Mouse (Mus musculus) mature B cell (primary cell): ENCODE results near the gene Nr4a1.

ENCODE experiments used
- in situ Hi-C: fragments of 300-500 bp; cut with MboI; formaldehyde crosslinking; loops from 2 replicates; pipeline ENCODE4 v1.14.3; 2019

Gene Nr4a1

DNA sequence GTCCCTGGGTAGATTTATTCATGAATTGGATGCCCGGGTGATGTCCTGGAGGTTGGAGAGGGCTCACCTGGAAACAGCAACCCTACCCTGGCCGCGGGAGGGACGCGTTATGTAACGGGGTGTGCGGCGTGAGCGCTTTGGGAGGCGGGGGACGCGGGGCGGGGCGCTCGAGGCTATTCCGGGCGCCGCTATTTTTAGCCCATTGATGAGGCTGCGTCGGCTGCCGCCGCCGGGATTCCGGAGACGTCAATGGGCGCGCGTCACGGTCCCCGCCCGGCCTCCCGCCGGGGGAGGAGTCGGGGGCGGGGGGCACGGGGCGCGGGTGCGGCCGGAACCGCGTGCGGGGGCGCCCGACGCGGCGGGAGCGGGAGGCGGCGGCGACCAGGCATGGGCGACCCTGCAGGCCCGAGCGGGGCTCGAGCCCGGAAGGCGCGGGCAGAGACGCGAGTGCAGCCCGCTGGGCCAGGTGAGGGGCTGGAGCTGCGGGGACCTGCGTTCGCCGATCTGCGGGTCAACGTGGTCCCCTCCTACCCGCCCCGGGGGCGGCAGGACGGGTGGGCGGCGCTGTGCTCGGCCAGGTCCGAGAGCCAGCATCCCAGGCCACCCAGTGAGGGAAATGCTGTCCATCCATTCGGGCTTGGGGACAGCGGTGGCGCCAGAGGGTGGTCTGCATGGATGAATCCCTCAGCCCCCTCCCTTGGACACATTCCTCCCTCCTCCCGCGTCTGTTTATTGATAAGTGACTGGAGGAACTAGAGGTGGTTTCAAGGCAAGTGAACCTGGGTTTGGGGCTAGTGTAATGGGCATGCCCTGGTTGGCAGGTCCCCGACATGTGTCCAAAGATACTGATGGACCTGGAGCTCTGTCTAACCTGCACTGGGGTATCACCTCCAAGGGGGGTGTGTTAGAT, at the start of gene Nr4a1:
Gene Nr4a1, plus strand, starts transcription at position 384 of the 910 bp plus-strand sequence.
- in situ Hi-C loops: no loop called here

DNA sequence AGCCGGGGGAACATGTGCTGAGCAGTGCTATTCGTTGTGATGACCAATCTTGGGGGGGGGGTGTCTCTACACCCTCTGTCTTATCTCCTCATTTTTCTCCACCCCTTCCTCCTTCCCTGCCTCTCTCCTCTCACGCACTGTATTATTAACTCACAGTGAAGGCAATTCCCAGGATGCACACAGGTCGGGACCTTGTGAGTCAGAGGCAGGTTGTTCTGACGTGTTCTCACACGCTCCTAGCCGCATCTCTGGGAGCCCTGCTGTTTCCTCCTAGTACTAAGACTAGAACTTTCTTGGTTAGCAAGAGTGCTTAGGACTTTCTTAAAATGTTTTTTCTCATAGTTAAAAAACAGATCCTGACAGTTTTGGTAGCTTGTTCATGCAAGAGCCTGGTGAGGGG, 49.3 kb upstream of the Nr4a1 start:
- in situ Hi-C loops: no loop called here

DNA sequence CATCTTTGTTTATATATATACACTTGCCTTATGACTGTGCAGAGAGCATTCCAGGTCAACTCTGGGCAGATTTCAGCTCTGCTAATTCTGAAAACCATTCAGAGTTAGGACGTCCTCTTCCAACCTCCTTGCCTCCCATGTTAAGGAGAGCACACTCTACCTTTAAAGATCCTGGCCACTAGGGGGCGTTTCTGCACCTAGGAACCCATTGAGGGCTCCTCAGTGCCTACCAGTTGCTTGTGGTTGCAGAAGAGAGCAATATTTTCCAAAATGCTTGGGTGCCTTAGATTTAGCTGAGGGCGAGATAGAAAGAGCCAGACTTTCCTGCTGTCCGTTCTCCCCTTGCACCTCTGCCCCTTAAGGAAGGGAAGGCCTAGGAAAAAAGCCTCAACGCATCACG, 43.8 kb upstream of the Nr4a1 start:
- in situ Hi-C loops: no loop called here

DNA sequence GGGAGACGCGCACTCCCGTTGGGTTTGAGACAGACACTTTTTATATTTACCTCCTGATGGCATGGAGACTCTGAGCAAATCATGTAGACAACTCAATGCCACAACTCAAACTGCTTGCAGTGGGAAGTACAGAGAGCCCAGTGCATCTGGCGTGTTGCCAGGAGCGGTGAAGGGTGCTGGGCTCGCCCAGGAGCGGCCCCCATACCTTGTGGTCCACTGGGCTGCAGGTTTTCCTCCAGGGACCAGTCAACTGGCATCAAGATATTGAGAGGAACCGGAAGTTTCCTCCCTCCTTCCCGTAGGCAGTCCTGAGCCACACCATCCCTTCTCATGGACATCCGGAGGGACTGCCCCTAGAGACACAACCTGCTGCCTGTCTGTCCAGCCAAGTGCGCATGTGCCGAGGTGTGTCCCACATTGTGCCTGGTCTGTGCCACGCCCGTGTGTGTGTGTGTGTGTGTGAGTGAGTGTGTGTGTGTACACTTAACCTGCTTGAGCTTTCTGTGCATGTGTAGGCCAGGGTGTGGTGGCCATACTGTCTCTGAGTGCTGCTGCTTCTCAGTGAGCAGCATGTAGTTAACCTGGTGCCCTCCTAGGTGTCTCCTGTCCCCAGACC, 43.0 kb upstream of the Nr4a1 start:
- in situ Hi-C loops: no loop called here

DNA sequence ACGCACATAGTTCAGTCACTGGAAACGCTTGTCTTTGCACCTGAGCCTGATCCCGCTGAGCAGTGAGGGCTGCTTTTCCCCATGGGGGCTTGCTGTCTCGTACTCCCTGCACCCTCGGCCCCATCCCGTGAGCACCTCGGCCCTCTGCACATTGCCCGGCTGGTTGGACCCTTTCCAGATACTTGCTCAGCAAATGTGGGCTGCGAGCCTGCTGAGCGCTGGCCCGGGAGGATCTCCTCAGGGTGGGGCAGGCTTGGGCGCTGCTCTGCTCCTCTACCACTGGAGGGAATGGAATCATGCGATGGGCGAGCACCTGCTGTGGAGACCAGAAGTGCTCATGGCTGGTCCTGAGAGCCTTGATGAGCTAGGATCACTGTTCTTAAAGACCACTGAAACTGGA, 41.6 kb upstream of the Nr4a1 start:
- in situ Hi-C loops: no loop called here

DNA sequence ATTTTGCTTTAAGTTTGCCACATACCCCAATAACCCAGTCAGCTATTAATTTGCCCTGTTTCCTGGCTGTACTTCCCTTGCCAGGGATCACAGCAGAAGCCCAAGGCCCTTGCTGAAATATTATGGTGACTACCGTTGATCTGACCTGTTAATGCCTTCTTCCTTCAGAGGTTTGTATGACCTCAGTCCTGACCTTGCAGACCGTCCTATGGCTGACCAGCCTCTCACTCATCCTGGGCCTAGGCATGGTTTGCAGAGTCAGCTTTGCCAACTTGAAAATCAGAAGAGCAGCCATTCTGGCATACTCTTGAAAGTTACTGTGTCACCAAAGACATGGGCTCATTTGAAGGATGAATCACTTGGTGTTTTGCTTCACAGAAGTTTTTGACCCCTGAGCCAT, 38.9 kb upstream of the Nr4a1 start:
- in situ Hi-C loops: no loop called here

DNA sequence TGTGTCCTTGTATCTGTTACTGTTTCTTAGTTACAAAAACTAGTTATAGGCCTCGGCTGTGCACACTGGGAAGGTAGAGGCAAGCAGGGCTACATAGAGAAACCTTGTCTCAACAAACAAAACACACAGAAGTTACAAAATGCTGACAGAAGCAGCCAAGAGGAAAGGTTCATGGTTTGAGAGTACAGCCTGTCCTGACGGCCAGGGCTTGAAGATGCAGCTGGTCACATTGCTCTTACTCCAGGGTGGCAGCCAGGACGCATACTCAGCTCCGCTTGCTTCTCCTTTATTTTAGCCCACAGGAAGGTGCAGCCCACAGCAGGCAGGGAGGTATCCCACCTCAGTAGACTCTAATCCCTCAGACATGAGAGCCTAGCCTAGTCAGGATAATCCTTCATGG, 38.0 kb upstream of the Nr4a1 start:
- in situ Hi-C loops: no loop called here

DNA sequence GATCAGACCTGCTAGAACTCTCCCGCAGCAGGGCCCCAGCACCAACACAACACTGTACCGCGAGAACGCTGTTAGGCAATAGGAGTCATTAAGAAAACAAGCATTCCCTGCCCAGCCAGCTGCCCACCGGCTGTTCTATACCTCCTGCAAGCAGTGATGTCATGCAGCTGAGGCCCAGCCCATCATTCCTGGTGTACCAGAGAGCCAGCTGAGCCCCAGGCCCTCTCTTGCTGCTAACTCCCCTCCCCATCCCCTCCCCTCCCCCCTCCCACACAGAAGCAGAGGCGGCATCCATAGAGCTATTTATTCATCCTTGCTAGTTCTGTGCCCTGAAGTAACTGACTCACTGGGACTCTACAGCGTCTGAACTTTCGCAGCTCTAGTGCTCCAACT, 33.2 kb upstream of the Nr4a1 start:
- in situ Hi-C loops: no loop called here

DNA sequence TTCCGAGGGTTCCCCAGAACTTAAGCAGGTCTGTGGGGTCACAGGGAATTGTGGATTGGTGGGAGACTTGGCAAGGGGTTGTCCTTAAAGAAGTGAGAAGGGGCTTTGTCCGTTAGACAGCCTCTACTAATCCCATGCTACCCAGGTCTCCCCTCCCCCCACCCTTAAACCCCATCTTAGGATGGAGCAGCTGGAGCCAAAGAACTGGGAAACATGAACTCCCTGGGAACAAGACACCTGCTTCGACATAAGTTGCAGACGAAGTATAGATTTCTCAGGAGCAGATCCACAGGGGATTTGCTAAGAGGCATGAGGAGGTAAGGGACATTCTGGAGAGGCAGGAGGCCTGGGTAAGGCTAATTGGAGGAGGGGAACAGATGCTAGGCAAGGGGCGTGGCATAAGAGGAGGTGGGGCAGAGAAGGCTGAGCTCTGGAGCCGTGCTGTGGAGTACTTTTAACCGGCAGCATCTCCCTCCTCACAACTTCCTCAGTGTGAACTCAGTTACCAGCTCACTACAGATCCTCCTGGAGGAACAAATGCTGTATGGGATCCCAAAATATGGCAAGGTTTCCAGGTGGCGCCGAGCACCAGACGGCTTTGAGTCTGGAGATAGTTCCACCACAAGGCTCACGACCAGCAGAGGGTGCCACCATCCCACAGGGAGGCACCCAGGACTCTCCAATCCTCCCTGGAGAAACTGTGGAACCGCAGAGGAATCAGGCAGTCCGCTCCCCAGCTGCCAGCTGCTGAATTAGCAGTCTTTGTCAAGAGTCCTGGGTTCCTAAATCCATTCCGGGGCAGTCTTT, 32.6 kb upstream of the Nr4a1 start:
- in situ Hi-C loops: no loop called here

DNA sequence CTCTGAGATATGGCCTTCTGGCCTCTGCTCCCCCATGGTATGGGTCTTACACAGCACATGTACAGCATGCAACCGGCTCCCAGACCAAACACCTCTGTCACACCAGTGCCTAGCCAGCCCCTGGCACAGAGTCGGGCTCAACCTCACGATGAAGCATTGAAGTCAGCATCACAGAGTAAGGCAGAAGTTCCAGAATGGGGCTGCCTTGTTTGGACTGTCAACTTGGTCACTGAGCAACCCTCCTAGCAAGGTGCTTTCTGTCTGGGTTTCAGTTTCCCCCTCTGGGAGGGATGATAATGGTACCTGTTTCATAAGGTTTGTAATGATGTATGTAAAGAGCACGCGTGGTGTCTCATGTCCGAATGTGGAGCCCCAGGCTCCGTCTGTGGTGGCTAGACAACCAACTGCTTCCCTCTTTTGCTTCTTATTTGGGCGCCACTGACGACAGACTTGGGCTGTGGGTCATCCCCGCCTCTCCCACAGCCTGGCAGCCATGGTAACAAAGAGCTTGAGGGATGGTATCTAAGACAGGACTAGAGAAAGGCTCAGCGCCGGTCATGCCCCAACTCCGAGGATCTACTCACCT, 31.1 kb upstream of the Nr4a1 start:
- in situ Hi-C loops: no loop called here

DNA sequence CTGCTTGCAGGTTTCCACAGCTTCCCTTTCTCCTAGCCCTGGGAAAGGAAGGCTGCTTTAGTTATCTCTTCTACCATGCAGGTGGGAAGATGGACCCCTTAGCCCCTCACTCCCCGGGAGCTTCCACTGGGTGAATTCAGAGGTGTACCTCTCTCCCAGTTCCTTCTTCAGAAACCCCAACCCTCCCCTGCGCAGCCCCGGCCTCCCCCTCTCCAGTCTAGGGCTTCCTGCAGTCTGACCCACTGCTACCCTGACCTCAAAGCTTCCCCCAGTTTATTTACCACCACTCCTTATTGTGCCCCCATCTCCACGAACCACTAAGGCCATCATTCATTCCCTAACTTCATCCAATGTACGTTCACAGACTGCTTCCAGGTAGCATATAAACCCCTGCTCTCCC, 30.5 kb upstream of the Nr4a1 start:
- in situ Hi-C loops: no loop called here

DNA sequence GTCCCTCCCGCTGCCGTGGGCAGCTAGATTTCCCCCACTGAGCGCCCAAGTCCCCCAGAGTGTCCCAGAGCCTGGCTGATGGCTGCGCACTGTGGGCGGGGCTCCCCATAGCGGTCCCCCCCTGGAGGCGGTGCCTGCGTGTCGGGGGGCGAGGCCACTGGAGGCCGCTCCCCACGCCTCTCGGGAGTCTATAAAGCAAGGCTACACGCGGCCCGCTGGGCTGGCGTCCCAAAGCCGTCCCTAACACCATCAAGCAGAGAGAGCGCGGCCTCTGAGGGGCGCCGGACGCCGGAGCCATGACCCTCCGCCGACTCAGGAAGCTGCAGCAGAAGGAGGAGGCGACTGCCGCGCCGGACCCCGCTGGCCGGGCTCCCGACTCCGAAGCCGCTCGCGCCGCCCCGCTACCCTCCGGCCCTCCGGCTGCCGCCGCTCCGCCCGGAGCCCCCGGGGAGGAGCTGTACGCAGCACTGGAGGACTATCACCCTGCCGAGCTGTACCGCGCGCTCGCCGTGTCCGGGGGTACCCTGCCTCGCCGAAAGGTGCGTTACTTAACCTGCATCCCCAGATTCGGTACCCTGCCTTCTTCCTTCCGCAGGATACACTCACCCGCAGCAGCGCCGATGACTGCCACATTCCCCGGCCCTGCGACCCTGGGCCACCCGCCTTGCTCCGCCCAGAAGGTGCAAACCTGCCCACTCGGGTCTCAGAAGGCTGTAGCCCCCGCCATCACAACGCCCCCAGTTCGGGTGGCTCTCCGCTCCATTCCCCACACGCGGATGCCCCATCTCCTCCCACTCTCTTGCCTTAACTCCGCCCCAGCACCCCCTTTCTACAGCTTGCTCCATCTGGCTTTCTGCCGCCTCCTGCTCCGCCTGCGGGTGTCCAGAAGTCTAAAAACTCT, 29.8 kb upstream of the Nr4a1 start, which contains the start of gene Grasp:
Gene Grasp, plus strand, starts transcription at position 183 of the 901 bp plus-strand sequence.
- in situ Hi-C loops: no loop called here

DNA sequence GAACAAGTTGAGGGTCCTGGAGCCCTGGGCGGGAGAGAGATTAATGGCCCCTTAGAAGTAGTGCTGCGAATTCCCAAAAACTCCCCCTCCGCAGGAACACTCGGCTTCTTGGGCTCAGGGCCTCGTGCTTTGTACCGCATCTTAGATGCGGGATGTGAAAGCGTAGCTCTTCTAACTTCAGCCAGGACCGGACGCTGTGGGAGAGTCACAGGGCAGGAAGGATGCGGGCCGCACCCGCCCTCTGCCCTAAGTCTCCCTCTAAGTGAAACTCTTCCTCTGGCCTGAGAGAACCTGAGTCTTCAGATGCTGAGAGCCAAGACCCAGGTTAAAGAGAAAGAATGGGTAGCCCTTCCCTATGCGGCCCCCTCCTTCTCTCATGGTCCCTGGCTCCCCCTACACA, 29.1 kb upstream of the Nr4a1 start:
- in situ Hi-C loops: no loop called here

DNA sequence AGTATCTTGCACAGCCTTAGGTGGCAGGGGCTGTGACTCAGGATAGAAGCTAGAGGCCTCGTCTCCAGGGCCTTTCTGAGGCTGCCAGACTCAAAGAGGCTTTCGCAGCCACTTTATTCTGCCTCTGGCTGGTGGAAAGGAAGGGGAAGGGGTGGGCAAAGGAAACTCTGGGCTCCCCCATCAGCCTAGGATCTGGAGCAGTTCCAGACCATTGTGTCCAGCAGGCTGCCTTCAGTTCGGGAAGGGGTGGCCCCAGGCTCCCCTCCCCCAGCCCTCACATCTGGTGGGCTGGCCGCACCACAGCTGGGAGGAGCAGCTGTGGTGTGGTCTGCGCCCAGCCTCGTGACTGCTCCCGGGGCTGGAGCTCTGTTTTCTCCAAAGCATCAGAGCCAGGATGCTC, 26.1 kb upstream of the Nr4a1 start:
- in situ Hi-C loops: no loop called here

DNA sequence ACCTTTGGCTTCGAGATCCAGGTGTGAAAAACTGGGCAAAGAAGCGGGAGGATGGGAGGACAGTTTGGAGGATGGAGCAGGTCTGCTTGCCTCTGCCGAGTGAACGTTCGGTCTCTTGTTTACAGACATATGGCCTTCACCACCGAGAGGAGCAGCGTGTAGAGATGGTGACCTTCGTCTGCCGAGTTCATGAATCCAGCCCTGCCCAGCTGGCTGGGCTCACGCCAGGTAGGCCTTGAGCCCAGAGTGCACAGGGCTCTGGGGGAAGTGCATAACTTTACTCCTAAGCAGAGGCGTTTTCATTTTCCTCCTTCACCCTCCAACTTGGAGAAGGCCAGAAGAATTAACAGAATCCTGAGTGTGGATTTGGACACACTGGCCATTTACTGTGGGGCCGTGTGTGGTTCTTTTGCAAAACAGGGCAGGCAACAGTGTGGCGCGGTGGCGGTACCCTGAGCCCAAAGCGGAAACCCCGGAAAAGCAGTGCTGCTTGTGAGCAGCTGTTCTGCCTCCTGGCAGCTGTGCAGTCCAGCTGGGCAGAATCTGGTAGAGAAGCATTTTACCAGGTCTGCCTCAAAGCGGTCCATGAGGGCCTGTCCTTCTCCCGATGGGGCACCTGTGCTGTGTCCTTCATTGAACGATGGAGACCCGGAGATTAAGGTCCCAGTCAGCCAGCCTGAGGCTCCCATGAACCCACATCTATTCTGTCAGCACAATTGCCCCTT, 25.0 kb upstream of the Nr4a1 start:
- in situ Hi-C loops: no loop called here

DNA sequence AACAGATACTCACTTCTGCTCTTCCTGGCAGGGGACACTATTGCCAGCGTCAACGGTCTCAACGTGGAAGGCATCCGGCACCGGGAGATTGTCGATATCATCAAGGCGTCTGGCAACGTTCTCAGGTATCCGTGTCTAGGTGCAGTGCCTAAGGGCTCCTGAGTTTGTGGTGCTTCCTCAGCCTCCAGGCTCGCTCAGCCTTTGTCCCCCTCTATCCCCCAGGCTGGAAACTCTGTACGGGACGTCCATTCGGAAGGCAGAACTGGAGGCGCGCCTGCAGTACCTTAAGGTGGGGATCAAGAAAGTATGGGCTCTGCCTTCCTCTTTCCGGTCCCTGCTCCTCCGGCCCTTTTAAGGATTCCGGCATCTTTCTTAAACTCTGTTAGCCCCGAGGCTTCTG, 23.6 kb upstream of the Nr4a1 start:
- in situ Hi-C loops: no loop called here

DNA sequence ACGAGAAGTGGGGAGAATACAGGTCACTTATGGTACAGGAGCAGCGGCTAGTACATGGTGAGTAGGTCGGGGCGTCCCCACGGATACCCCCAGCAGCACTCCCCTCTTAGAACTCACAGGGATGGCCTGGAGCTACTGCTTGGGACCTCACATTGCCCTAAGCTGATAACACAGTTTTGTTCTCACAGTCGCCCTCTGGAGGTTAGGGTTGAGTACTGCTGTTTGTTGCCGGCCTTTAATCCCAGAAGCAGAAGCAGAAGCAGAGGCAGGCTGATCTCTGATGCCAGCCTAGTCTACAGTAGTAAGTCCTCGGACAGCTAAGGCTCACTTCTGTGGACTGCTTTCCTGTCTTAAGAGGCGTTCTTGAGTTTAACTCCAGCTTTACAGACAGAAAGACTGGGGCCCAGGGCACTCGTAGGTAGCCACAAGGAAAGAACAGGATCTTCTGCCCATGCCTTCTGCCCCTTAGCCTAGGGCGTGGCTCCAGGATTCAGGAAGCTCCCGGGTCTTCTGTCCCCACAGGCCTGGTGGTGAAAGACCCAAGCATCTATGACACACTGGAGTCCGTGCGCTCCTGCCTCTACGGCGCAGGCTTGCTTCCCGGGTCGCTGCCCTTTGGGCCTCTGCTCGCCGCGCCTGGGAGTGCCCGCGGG, 22.9 kb upstream of the Nr4a1 start:
- in situ Hi-C loops: no loop called here

DNA sequence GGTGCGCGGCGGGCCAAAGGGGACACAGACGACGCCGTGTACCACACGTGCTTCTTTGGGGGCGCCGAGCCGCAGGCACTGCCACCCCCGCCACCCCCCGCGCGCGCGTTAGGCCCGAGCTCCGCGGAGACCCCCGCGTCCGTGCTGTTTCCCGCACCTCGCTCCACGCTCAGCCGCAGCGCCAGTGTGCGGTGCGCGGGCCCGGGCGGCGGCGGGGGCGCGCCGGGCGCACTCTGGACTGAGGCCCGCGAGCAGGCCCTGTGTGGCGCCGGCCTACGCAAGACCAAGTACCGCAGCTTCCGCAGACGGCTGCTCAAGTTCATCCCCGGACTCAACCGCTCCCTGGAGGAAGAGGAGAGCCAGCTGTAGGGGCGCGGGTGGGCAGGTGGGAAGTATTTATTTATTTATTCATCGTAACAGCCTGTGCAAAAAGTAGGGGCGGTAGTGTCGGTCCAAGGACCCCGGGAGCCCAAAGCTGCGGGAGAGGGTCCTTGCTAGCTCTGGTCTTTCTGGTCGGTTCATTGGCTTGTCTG, 22.4 kb upstream of the Nr4a1 start:
- in situ Hi-C loops: no loop called here

DNA sequence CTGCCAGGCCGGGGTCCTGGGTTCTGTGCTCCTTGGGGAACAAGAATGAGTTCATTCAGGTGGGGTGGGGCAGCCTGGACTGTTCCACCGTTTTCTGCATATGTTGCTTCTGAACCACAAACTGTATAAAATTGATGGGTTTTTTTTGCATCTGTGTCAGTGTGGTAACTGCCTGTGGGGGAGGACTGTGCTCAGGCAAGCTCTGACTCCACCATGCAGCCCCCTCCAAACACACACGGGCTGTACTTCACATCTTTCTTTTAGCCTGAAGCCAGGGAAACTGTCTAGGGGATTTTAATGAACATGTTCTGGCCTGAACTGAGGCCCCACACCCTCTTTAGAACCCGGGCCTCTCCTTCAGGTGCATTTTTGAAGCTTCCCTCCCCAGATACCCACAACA, 21.5 kb upstream of the Nr4a1 start:
- in situ Hi-C loops: no loop called here

DNA sequence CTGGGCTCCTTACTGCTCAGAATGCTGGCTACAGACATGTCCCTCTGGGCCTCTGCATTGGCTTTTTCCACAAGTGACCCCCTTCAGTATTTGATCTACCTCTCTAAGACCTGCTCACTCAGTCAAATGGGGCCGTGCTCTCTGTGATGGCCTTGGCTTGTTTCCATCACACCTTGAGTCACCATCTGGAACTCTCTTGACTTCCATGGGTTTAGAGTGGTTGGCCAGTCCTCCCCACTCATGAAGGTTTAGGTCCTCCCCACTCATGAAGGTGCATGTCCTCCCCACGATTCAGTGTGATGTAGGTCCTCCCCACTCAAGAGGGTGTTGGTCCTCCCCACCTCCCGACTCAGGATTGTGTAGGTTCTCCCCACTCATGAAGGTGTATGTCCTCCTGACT, 20.9 kb upstream of the Nr4a1 start:
- in situ Hi-C loops: no loop called here
